Mouse (Mus musculus) liver, embryonic 16.5 days (tissue): ENCODE data around the gene Asb7. TPM values are rescaled to one million over a fixed set of nuclear protein-coding genes. Genes with fewer than 3 reads are reported as not detected.

Source experiments
- ATAC-seq: fragments of 200-750 bp; cut with Nextera tagmentation; 2 replicates; pipeline ENCODE4 v1.8.0; 2017; ENCODE audit warnings: low read depth, mild to moderate bottlenecking, moderate number of reproducible peaks, moderate library complexity
- H3K27ac ChIP-seq: fragments of 300-500 bp; sonication (generic); 2 replicates; pipeline ENCODE4 v1.5.1; 2014; ENCODE audit warnings: mild to moderate bottlenecking, low read length
- H3K27me3 ChIP-seq: fragments of 300-500 bp; sonication (generic); 2 replicates; pipeline ENCODE4 v1.6.1; 2014; ENCODE audit warnings: low read depth, low read length, mixed read lengths; ENCODE audit not compliant: control insufficient read depth, insufficient read depth
- H3K36me3 ChIP-seq: fragments of 300-500 bp; sonication (generic); 2 replicates; pipeline ENCODE4 v1.6.1; 2014; ENCODE audit warnings: mild to moderate bottlenecking; ENCODE audit not compliant: control insufficient read depth, insufficient read depth
- H3K4me1 ChIP-seq: fragments of 300-500 bp; sonication (generic); 2 replicates; pipeline ENCODE4 v1.6.1; 2014; ENCODE audit warnings: low read depth, low read length, mixed read lengths; ENCODE audit not compliant: control insufficient read depth
- H3K4me2 ChIP-seq: fragments of 300-500 bp; sonication (generic); 2 replicates; pipeline ENCODE4 v1.6.1; 2014; ENCODE audit warnings: low read depth, low read length, mixed read lengths
- H3K4me3 ChIP-seq: fragments of 300-500 bp; sonication (generic); 2 replicates; pipeline ENCODE4 v1.5.1; 2014; ENCODE audit warnings: low read depth, mild to moderate bottlenecking, low read length
- H3K9ac ChIP-seq: fragments of 300-500 bp; sonication (generic); 2 replicates; pipeline ENCODE4 v1.6.1; 2014; ENCODE audit warnings: low read depth, low read length
- H3K9me3 ChIP-seq: fragments of 300-500 bp; sonication (generic); replicated peaks from 2 replicates; pipeline ENCODE4 v1.6.1; 2016; ENCODE audit warnings: low read length; ENCODE audit not compliant: control insufficient read depth
- WGBS: fragments of 180-500 bp; shearing (Covaris S2); extraction: QIAGEN DNeasy Blood & Tissue Kit; methylation state at CpG from one replicate; pipeline ENCODE4 v1.1.7; 2014; ENCODE audit not compliant: insufficient replicate concordance; 5-methylcytosine and 5-hydroxymethylcytosine counted together
- polyA plus RNA-seq: library from polyadenylated mRNA; unstranded; fragments of >200 nt; fragmentation: Nextera tagmentation; extraction: Ambion mirVana; gene quantifications from 2 replicates; pipeline ENCODE4 v1.2.1, GENCODE M21; 2015

Gene Asb7
- polyA plus RNA-seq, 1 experiment from 2014 or later: 4.1 TPM

DNA sequence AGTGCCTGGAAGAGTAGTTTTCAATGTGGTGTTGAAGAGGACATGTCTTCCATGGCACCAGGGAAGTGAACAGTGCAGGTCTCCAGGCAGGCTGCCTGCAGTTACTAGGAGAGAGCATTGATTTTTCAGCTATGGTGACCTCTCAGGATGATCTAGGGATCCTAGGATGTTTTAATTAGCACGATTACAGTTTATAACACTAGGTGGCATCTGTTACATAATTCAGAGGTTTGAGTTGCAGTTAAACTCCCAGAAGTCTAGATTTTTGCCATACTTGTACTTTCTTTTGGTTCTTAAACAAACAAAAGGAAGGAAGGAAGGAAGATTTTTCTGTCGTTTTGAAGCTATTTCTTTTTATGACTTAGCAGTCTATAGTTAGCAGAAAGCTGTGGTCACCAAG, 21.8 kb upstream of the Asb7 start:
- no peak for ATAC-seq

DNA sequence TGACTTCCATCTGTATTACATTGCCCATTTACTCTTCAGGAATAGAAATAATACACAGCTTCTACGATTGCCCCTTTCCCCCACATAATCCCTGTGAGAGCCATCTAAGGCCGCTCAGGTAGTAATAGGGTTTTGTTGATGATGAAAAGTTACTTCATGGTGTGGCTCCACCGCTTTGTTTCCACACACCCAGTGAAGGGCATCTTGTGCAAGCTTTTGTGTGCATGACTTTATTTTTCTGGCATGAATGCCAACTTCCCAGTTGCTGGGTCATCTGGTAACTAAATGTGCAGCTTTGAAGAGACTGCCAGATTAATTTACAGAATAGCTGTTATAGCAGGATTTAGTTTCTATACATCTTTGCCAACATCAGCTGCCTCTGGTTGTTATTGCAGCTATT, 15.2 kb upstream of the Asb7 start:
- no peaks in the 10 kb centered on the region for H3K27me3 ChIP-seq
- H3K9me3 ChIP-seq: no peaks in the 10 kb centered on the region
- no peak for ATAC-seq
- no peak overlapping the region for H3K4me3 ChIP-seq
- H3K9ac ChIP-seq: no peak overlapping the region
- no peak overlapping the region for H3K4me2 ChIP-seq
- H3K36me3 ChIP-seq: no peaks in the 10 kb centered on the region
- 68% methylated on average over 3 of the region's 3 CpGs for WGBS
- H3K27ac ChIP-seq: no peak overlapping the region
- no peaks in the 10 kb centered on the region for H3K4me1 ChIP-seq

More for the DNA sequence above, 21.8 kb upstream of the Asb7 start:
- Histone ChIP-seq H3K9me3 (no peaks in the 10 kb centered on the region), H3K9ac (no peak overlapping the region), H3K27ac (no peak overlapping the region), H3K4me3 (no peak overlapping the region), H3K4me1 (no peaks in the 10 kb centered on the region), H3K4me2 (no peak overlapping the region), H3K27me3 (no peaks in the 10 kb centered on the region), H3K36me3 (no peaks in the 10 kb centered on the region; the same call in 1 of the 2 replicates)
- 38% methylated on average over 2 of the region's 2 CpGs for WGBS

DNA sequence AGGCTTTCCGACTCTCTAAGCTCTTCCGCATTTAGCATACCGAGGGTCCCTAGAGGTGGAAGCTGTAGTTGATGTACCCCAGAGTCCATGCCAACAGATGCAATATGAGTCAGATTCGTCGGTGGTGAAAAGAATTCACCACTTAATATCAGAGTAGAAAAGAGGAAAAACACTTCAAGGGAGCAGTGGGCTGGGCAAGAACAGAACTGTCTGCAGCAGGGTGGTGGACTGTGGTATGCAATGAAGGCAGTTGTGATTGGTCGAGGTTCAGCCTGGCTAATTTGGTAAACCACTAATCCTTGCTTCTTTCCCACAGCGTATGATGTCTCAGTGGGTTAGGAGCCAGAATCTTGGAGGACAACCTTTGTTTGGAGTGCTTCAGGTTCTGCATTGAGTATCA, 13.3 kb upstream of the Asb7 start:
- no peaks in the 10 kb centered on the region for H3K9me3 ChIP-seq
- H3K4me3 ChIP-seq: no peak overlapping the region
- 72% methylated on average over 7 of the region's 7 CpGs for WGBS
- H3K27me3 ChIP-seq: no peaks in the 10 kb centered on the region
- H3K36me3 ChIP-seq: no peaks in the 10 kb centered on the region
- no peak overlapping the region for H3K4me2 ChIP-seq
- no peak overlapping the region for H3K9ac ChIP-seq
- no peak for ATAC-seq
- H3K27ac ChIP-seq: no peak overlapping the region
- H3K4me1 ChIP-seq: no peaks in the 10 kb centered on the region

DNA sequence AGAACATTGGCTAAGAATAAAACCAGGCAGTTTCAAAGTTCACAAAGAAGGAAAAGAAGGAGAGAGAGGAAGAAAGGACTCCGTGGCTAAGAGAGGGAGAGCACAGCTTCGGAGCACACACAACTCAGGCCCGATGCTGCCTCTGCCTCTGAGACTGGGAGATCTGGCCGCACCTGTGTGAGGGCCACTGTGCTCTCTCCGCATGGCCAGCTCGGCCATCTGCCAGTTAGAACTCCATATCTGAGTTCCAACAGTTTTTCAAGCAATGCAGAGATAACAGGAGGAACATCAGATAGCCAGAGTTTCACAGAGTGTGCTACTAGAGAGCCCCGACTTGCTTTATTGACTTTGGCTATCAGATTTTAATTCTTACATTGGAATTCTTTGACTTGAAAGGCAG, 5.1 kb upstream of the Asb7 start:
- ATAC-seq: no peak
- H3K36me3 ChIP-seq: no peaks in the 10 kb centered on the region
- no peak overlapping the region for H3K27ac ChIP-seq
- no peak overlapping the region for H3K4me2 ChIP-seq
- H3K9ac ChIP-seq: no peak overlapping the region
- H3K9me3 ChIP-seq: no peaks in the 10 kb centered on the region
- H3K27me3 ChIP-seq: no peaks in the 10 kb centered on the region
- peaks cover 4% of the 10 kb centered on the region for H3K4me1 ChIP-seq
- 51% methylated on average over 7 of the region's 7 CpGs for WGBS
- no peak overlapping the region for H3K4me3 ChIP-seq

DNA sequence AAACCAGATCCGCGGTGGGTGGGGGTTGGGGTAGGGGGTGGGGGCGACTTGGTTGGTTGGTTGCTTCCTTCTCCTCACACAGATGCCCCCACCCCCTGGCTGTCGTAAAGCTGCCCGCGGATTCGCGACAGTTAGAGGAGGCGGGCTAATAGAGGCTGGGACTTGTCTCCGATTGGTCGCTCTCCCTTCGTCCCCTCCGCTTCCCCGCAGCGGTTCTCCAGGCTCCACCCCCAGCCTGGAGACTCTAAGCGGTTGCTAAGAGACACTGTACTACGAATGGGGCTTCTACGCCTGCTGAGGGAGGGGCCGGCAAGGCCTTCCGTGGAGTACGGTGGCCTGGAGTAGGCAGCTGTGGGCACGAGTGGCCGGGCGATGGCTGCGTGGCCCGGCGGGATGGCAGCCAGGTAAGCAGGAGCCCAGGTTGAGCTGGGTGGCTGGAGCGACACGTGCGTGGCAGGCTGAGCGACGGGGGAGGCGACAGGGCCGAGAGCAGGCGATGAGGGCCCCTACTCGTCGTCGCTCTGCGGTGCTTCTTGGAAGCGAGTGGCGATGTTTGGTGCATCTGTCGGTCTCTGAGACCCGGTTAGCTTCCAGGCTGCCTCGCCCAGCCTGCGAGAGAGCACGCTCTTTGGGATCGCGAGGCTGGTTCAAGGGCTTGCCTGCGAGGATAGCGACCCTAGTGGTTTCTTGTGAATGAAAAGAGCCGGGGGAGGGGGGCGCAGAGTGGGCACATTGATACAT, 394 bp upstream of the Asb7 start, which contains the start of gene Lins1:
TSS of gene Lins1 (plus strand) at position 270 of the 741 bp plus-strand sequence.
- WGBS: under 1% methylated on average over 49 of the region's 52 CpGs
- Histone ChIP-seq H3K9me3 (no peaks in the 10 kb centered on the region), H3K27me3 (no peaks in the 10 kb centered on the region), H3K4me2 (peak within 1 kb of the TSS; percentile 95), H3K4me1 (peaks cover 10% of the 10 kb centered on the region), H3K9ac (peak within 1 kb of the TSS; percentile 81), H3K4me3 (peak within 1 kb of the TSS; percentile 75), H3K27ac (peak within 1 kb of the TSS; percentile 62; the same call in 1 of the 2 replicates), H3K36me3 (no peaks in the 10 kb centered on the region)
- peak; percentile 97 for ATAC-seq

DNA sequence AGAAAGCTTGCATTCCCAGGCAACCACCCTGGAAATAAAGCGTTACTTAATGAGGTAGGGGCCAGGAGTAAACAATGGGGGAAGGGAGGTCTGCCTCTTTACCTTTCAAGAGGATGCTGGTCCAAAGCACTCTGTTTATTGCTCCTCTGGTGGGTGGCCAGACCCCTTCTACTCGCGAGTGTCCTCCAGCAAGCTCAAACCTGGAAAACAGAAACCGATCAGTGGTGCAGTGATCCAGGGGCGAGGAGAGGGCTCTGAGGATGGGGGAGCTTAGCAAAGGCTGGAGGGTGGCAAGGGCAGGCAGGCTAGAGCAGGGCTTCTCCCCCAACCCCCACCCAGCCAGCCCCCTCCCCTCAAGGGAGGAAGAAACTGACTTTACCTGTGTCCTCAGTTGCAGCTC, 675 bp downstream of the Asb7 start:
- peak overlapping the region; percentile 81 for H3K9ac ChIP-seq
- no peaks in the 10 kb centered on the region; the same call in 1 of the 2 replicates for H3K36me3 ChIP-seq
- peak overlapping the region; percentile 75 for H3K4me3 ChIP-seq
- H3K27ac ChIP-seq: no peak overlapping the region
- peak overlapping the region; percentile 95 for H3K4me2 ChIP-seq
- peaks cover 10% of the 10 kb centered on the region for H3K4me1 ChIP-seq
- H3K27me3 ChIP-seq: no peaks in the 10 kb centered on the region
- H3K9me3 ChIP-seq: no peaks in the 10 kb centered on the region
- ATAC-seq: no peak
- 3% methylated on average over 5 of the region's 5 CpGs for WGBS

DNA sequence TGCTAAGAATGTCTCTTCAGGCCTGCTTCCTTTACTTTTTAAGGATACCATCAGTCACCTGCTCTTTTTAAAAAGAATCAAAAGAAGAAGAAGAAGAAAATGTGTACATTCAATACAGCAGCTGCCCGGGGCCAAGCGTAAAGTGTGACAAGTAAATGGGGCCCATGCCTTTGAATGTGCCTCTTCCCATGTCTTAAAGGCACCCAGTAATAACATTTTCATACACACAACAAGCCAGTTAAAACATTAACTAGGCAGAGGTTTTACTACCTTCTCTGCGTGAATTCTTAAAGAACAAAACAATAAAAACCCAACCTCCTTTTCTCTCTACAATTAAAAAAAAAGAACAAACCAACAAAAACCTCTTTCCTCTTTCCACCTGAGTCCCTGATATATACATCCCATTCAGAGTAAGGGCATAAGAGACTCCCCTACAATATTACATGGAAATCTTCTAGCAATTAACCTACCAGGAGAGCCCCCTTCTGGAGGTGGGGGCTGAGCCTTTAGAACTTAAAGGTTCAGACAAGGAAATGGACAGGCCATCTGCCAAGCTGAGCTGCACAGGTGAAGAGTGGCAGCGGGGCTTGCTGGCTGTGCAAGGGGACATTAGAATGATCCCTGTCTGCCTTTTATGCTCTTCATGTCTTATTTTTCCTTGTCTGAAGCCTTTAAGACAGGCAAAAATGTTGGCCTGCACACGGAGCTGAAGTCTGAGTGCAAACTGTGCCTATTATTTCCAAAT, 7.1 kb downstream of the Asb7 start:
- Histone ChIP-seq H3K27ac (no peak overlapping the region), H3K9me3 (no peaks in the 10 kb centered on the region), H3K36me3 (peaks cover 7% of the 10 kb centered on the region), H3K9ac (no peak overlapping the region), H3K4me3 (no peak overlapping the region), H3K4me2 (no peak overlapping the region), H3K4me1 (no peaks in the 10 kb centered on the region), H3K27me3 (no peaks in the 10 kb centered on the region)
- 74% methylated on average over 5 of the region's 5 CpGs for WGBS
- no peak for ATAC-seq

DNA sequence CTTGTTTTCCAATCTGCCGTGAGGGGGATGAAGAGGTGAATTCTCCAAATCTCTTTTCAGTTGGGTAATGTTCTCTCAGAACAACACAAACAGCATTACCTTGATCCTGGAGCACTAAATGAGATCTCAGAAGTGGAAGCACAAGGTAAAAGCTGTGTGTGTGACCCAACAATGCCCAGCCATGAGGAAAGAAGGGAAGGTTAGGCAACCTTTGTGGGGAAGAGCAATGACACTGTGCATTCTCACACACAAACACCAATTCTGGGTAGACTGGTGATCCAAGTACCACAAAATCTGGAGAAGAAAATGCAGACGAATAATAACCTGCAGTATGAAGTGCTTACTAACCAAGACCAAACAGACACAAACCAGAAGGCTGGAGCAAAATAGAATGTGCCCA, 13.6 kb downstream of the Asb7 start:
- Histone ChIP-seq H3K4me2 (no peak overlapping the region), H3K4me3 (no peak overlapping the region), H3K9ac (no peak overlapping the region), H3K27me3 (no peaks in the 10 kb centered on the region), H3K27ac (no peak overlapping the region), H3K36me3 (peaks cover 19% of the 10 kb centered on the region), H3K4me1 (no peaks in the 10 kb centered on the region), H3K9me3 (no peaks in the 10 kb centered on the region)
- no peak for ATAC-seq
- WGBS: 67% methylated on average over 2 of the region's 2 CpGs

DNA sequence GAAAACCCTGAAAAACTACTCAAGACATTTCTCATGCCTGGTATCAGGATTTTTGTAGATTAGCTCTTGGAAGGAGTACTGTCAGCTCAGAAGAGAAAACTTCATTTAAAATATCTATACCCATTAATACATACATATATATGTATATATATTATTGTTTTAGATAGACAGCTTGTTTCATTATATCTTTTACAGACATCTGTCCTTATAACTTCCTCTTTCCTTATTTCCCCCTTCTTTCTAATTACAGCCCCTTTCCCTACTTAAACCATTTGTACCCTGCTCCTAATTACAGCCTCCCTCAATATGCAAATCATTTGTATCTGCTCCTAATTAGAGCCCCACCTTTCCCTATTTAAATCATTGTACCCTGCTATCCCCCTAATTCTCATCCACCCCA, 22.3 kb downstream of the Asb7 start:
- Histone ChIP-seq H3K4me3 (no peak overlapping the region), H3K27ac (no peak overlapping the region), H3K27me3 (no peaks in the 10 kb centered on the region), H3K36me3 (peaks cover 8% of the 10 kb centered on the region; the same call in 1 of the 2 replicates), H3K4me2 (no peak overlapping the region), H3K9ac (no peak overlapping the region), H3K4me1 (no peaks in the 10 kb centered on the region; the same call in 1 of the 2 replicates), H3K9me3 (no peaks in the 10 kb centered on the region)
- no peak for ATAC-seq
